Mouse (Mus musculus): ENCODE measurements around the gene Esyt1.

GRCm38 (mm10) chr10:128565206-128565787 is 39.6 kb upstream of the Esyt1 start:
- no peak for TF ChIP-seq CTCF (IDR thresholded peaks at IDR 0.05; ENCODE audit: borderline replicate concordance, insufficient read depth, low read length)
- no peak for TF ChIP-seq POLR2A (IDR thresholded peaks at IDR 0.05; ENCODE audit: low read depth, low read length)

Data from embryonic fibroblast, embryonic 13.5 days (primary cell).